Mouse (Mus musculus): ENCODE results near the gene Gsn.
A peak's percentile ranks its signal among the peaks of the same experiment; 100 is the strongest.

Gene Gsn

GRCm38 (mm10) chr2:35253751-35254150 lies 2.4 kb upstream of the Gsn start:
- no peak for DNase-seq (ENCODE audit: low spot score in 2 of 2)

- DNase-seq (ENCODE audit: low spot score in 2 of 2) = no peak
Measured at GRCm38 (mm10) chr2:35255004-35255403, 1.2 kb upstream of the Gsn start.

GRCm38 (mm10) chr2:35255462-35255861 lies 718 bp upstream of the Gsn start:
- DNase-seq (ENCODE audit: low spot score in 2 of 2) = no peak

GRCm38 (mm10) chr2:35256932-35257331 lies 752 bp downstream of the Gsn start:
- no peak for DNase-seq (ENCODE audit: low spot score in 2 of 2)

- DNase-seq (ENCODE audit: low spot score in 2 of 2) = no peak
Measured at GRCm38 (mm10) chr2:35257886-35258285, 1.7 kb downstream of the Gsn start.

GRCm38 (mm10) chr2:35258590-35258989 lies 2.4 kb downstream of the Gsn start:
- no peak for DNase-seq (ENCODE audit: low spot score in 2 of 2)

- no peak for DNase-seq (ENCODE audit: low spot score in 2 of 2)
Measured at GRCm38 (mm10) chr2:35259338-35260080, 3.3 kb downstream of the Gsn start.

- DNase-seq (ENCODE audit: low spot score in 2 of 2) = no peak
Measured at GRCm38 (mm10) chr2:35260291-35260690, 4.1 kb downstream of the Gsn start.

- no peak for DNase-seq (ENCODE audit: low spot score in 2 of 2)
Measured at GRCm38 (mm10) chr2:35264095-35264494, 7.9 kb downstream of the Gsn start.

GRCm38 (mm10) chr2:35265296-35265695 lies 9.1 kb downstream of the Gsn start:
- peak in 1 of 2 experiments; percentile 63 for DNase-seq (ENCODE audit: low spot score in 2 of 2)

- no peak for DNase-seq (ENCODE audit: low spot score in 2 of 2)
Measured at GRCm38 (mm10) chr2:35265775-35266174, 9.6 kb downstream of the Gsn start.

GRCm38 (mm10) chr2:35266251-35266905 lies 10.2 kb downstream of the Gsn start:
- no peak for DNase-seq (ENCODE audit: low spot score in 2 of 2)

- DNase-seq (ENCODE audit: low spot score in 2 of 2) = peak; percentile 72 to 83
Measured at GRCm38 (mm10) chr2:35267156-35267875, 11.1 kb downstream of the Gsn start.

GRCm38 (mm10) chr2:35267876-35268566 lies 11.8 kb downstream of the Gsn start:
- peak in 1 of 2 experiments; percentile 73 for DNase-seq (ENCODE audit: low spot score in 2 of 2)

GRCm38 (mm10) chr2:35269136-35269535 lies 13.0 kb downstream of the Gsn start:
- no peak for DNase-seq (ENCODE audit: low spot score in 2 of 2)

GRCm38 (mm10) chr2:35269716-35270260 lies 13.6 kb downstream of the Gsn start:
- no peak for DNase-seq (ENCODE audit: low spot score in 2 of 2)

- DNase-seq (ENCODE audit: low spot score in 2 of 2) = peak in 1 of 2 experiments; percentile 70
Measured at GRCm38 (mm10) chr2:35270531-35270984, 14.4 kb downstream of the Gsn start.

GRCm38 (mm10) chr2:35271817-35272216 lies 15.6 kb downstream of the Gsn start:
- DNase-seq (ENCODE audit: low spot score in 2 of 2) = peak in 1 of 2 experiments; percentile 69

GRCm38 (mm10) chr2:35272881-35273280 lies 16.7 kb downstream of the Gsn start:
- DNase-seq (ENCODE audit: low spot score in 2 of 2) = no peak

GRCm38 (mm10) chr2:35273536-35273935 lies 17.4 kb downstream of the Gsn start:
- peak in 1 of 2 experiments; percentile 62 for DNase-seq (ENCODE audit: low spot score in 2 of 2)

- DNase-seq (ENCODE audit: low spot score in 2 of 2) = peak in 1 of 2 experiments; percentile 86
Measured at GRCm38 (mm10) chr2:35277686-35278085, 21.5 kb downstream of the Gsn start.
